Mouse (Mus musculus) ES-E14 (cell line): ENCODE measurements at regions not wholly inside any gene's neighbourhood (a gene's known extent, or its start where the extent isn't known, plus 50 kb on each side); places are given as distances from the start of the nearest gene placed in this dataset.

Experiments
- CHD2 ChIP-seq: IDR thresholded peaks from 2 replicates; pipeline ENCODE4 v1.6.1; 2014; ENCODE audit warnings: mild to moderate bottlenecking, low read depth, low read length, inconsistent platforms
- MAFK ChIP-seq: IDR thresholded peaks from 2 replicates; pipeline ENCODE4 v1.6.1; 2014; ENCODE audit warnings: mild to moderate bottlenecking, low read depth, low read length, inconsistent platforms; ENCODE audit not compliant: insufficient read depth
- ZC3H11A ChIP-seq: IDR thresholded peaks from 2 replicates; pipeline ENCODE4 v1.6.1; 2012; ENCODE audit warnings: low read depth, mild to moderate bottlenecking, inconsistent platforms, low read length, borderline replicate concordance
- ZNF384 ChIP-seq: IDR thresholded peaks from 2 replicates; pipeline ENCODE4 v1.6.1; 2012; ENCODE audit warnings: low read depth, low read length, inconsistent platforms

- TF ChIP-seq ZC3H11A (no peak), CHD2 (no peak), MAFK (no peak), ZNF384 (no peak)
Measured at GRCm38 (mm10) chr17:53209720-53210415, 253.3 kb downstream of the Efhb start.
